Mouse (Mus musculus) neural tube, embryonic 15.5 days (tissue): ENCODE measurements around the gene Rnaseh1. TPM values are rescaled to one million over a fixed set of nuclear protein-coding genes. Genes with fewer than 3 reads are reported as not detected.

Experiments used
- ATAC-seq: fragments of 200-750 bp; cut with Nextera tagmentation; 2 replicates; pipeline ENCODE4 v1.8.0; 2017; ENCODE audit warnings: mild to moderate bottlenecking, moderate TSS enrichment, moderate library complexity; ENCODE audit not compliant: low FRiP score
- H3K27ac ChIP-seq: fragments of 300-500 bp; sonication (generic); replicated peaks from 2 replicates; pipeline ENCODE4 v1.5.1; 2015; ENCODE audit warnings: mild to moderate bottlenecking, inconsistent platforms
- H3K27me3 ChIP-seq: fragments of 300-500 bp; sonication (generic); replicated peaks from 2 replicates; pipeline ENCODE4 v1.6.1; 2015; ENCODE audit warnings: inconsistent platforms
- H3K36me3 ChIP-seq: fragments of 300-500 bp; sonication (generic); 2 replicates; pipeline ENCODE4 v1.6.1; 2015; ENCODE audit warnings: inconsistent platforms
- H3K4me1 ChIP-seq: fragments of 300-500 bp; sonication (generic); 2 replicates; pipeline ENCODE4 v1.6.1; 2015; ENCODE audit warnings: inconsistent platforms
- H3K4me2 ChIP-seq: fragments of 300-500 bp; sonication (generic); 2 replicates; pipeline ENCODE4 v1.6.1; 2015; ENCODE audit warnings: inconsistent platforms, mild to moderate bottlenecking, moderate library complexity
- H3K4me3 ChIP-seq: fragments of 300-500 bp; sonication (generic); replicated peaks from 2 replicates; pipeline ENCODE4 v1.5.1; 2015; ENCODE audit warnings: mild to moderate bottlenecking, inconsistent platforms
- H3K9ac ChIP-seq: fragments of 300-500 bp; sonication (generic); replicated peaks from 2 replicates; pipeline ENCODE4 v1.6.1; 2015; ENCODE audit warnings: mild to moderate bottlenecking, inconsistent platforms
- H3K9me3 ChIP-seq: fragments of 300-500 bp; sonication (generic); replicated peaks from 2 replicates; pipeline ENCODE4 v1.6.1; 2016; ENCODE audit warnings: inconsistent platforms
- WGBS: fragments of 180-500 bp; shearing (Covaris S2); methylation state at CpG from one replicate; pipeline ENCODE4 v1.1.7; 2015; ENCODE audit warnings: mixed read lengths; 5-methylcytosine and 5-hydroxymethylcytosine counted together
- polyA plus RNA-seq: library from polyadenylated mRNA; unstranded; fragments of >200 nt; fragmentation: Nextera tagmentation; extraction: Ambion mirVana; gene quantifications from 2 replicates; pipeline ENCODE4 v1.2.1, GENCODE M21; 2015

Gene Rnaseh1
- polyA plus RNA-seq, 1 experiment from 2014 or later, result 21.0 TPM

DNA sequence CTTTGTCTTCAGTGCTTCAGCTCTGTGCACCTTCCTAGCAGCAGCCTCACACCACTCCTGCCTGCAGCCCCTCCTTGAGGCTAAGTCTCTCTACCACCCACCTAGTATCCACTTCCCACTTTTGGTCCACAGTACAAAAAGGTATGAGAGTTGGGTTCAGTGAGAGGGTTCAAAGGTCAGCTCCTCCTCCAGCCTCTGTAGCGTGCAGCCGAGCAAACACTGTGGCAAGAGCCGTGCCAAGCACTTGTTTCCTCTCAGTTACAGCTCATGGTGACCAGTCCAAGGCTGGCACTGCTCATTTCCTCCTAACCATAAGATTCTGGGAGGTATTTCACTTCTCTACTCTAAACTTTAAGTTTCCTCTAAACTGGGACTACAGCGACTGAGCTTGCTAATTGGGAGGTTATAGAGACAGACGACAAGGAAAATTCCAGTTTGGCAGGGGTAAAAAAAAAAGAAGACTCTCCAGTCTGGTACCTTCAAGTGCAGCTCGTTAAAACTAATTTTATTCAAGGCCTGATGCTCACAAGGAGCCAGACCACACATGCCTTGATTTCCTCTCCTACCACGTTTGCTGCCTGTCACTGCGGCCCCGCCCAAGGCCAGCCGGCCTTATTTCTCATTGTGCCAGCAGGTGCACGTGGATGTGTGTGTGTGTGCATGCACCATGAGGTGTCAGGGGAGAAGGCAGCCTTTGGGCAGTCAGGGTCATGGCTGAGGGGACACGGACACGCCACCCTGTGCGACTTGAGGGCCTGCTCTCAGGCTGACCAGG, 48.6 kb downstream of the Rnaseh1 start:
- H3K27me3 ChIP-seq, result no peaks in the 10 kb centered on the region
- 74% methylated on average over 14 of the region's 14 CpGs for WGBS
- no peak overlapping the region for H3K9ac ChIP-seq
- no peak overlapping the region for H3K4me3 ChIP-seq
- no peak for ATAC-seq
- no peak overlapping the region for H3K27ac ChIP-seq
- peaks cover 28% of the 10 kb centered on the region for H3K4me1 ChIP-seq
- no peak overlapping the region for H3K4me2 ChIP-seq
- H3K36me3 ChIP-seq, result 0 out of 2 replicates have a peak, but pooled peaks cover 13% of the 10 kb centered on the region
- H3K9me3 ChIP-seq, result no peaks in the 10 kb centered on the region

DNA sequence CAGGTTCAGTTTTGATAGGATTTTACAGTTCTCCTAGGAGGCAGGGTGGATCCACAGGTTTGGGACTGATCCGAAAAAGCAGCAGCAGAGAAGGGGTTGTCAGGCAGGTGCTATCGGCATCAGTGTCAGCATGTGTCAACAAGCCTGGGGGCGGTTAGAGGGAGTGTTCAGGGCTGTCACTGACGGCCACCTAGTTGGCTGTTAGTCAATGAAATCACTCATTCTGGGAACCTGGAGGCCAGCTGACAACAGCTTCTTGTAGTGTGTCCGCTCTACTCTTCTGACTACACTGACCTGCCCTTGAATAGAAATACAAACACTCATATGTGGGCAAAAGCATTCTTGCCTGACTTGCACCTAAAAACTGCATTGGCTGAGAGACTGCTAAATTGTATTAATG, 49.7 kb downstream of the Rnaseh1 start:
- Histone ChIP-seq H3K27ac (peak overlapping the region; percentile 62), H3K4me1 (peaks cover 29% of the 10 kb centered on the region), H3K27me3 (no peaks in the 10 kb centered on the region), H3K9ac (0 out of 2 replicates have a peak overlapping the region, but pooled peaks have one; percentile 17), H3K4me2 (no peak overlapping the region), H3K36me3 (0 out of 2 replicates have a peak, but pooled peaks cover 13% of the 10 kb centered on the region), H3K9me3 (no peaks in the 10 kb centered on the region), H3K4me3 (no peak overlapping the region)
- 72% methylated on average over 5 of the region's 5 CpGs for WGBS
- ATAC-seq, result no peak

DNA sequence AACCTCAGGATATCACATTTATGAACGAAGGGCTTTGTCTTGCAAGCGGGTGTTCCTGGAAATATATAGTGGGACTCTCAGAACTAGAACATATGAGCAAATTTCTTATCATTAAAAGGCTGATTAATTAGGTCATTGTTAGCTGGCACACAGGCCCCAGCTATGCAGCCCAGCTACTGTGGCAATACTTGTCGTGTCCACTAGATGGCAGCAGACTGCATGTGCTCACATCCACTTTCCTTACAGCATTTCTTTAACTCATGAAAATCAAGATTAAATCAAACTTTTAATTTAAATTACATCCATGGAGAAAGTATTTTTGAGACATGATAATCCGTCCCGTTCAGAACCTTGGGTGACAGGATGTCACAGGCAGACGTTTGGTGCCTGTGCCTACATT, 50.3 kb downstream of the Rnaseh1 start:
- H3K9ac ChIP-seq, result 0 out of 2 replicates have a peak overlapping the region, but pooled peaks have one; percentile 17
- no peak overlapping the region for H3K4me3 ChIP-seq
- WGBS, result 8% methylated on average over 6 of the region's 6 CpGs
- ATAC-seq, result peak; percentile 55; the same call in 1 of the 2 replicates
- H3K27ac ChIP-seq, result peak overlapping the region; percentile 89
- H3K27me3 ChIP-seq, result no peaks in the 10 kb centered on the region
- H3K4me2 ChIP-seq, result no peak overlapping the region
- H3K9me3 ChIP-seq, result no peaks in the 10 kb centered on the region
- H3K36me3 ChIP-seq, result 0 out of 2 replicates have a peak, but pooled peaks cover 10% of the 10 kb centered on the region
- peaks cover 34% of the 10 kb centered on the region for H3K4me1 ChIP-seq

- H3K27ac ChIP-seq, result peak overlapping the region; percentile 89
- H3K27me3 ChIP-seq, result no peaks in the 10 kb centered on the region
- no peak overlapping the region for H3K4me3 ChIP-seq
- 24% methylated on average over 3 of the region's 3 CpGs for WGBS
- 0 out of 2 replicates have a peak, but pooled peaks cover 5% of the 10 kb centered on the region for H3K36me3 ChIP-seq
- H3K4me2 ChIP-seq, result no peak overlapping the region
- H3K9ac ChIP-seq, result 0 out of 2 replicates have a peak overlapping the region, but pooled peaks have one; percentile 24
- H3K4me1 ChIP-seq, result peaks cover 39% of the 10 kb centered on the region
- no peaks in the 10 kb centered on the region for H3K9me3 ChIP-seq
- ATAC-seq, result peak; percentile 51
Observed at GRCm38 (mm10) chr12:28700101-28700511, 50.7 kb downstream of the Rnaseh1 start.

DNA sequence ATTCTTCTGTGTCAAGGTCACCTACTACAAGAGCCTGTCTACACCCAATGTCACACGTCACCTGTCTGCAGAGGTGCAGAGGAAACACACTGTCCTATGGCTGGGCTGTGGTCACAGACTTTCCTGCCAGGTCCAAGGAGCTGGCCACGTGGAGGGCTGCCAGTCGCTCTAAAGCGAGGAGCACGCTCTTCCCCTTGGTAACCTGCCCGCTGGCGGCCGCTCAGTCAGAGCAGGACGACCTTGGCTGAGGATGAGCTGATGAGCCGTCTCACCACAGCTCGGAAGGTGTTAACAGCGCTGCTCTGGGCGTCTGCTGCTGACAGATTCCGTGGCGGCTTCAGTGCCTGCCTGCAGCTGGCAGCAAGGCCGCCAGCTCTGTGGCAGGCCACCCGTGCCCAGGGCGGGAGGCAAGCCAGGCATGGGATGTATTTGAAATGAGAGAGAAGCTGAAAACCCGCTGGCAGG, 51.2 kb downstream of the Rnaseh1 start:
- Histone ChIP-seq H3K4me3 (no peak overlapping the region), H3K27ac (peak overlapping the region; percentile 89), H3K9me3 (no peaks in the 10 kb centered on the region), H3K4me2 (no peak overlapping the region), H3K36me3 (0 out of 2 replicates have a peak, but pooled peaks cover 4% of the 10 kb centered on the region), H3K9ac (0 out of 2 replicates have a peak overlapping the region, but pooled peaks have one; percentile 24), H3K27me3 (no peaks in the 10 kb centered on the region), H3K4me1 (peaks cover 39% of the 10 kb centered on the region)
- ATAC-seq, result peak; percentile 35
- 66% methylated on average over 19 of the region's 19 CpGs for WGBS

- Histone ChIP-seq H3K9ac (no peak overlapping the region), H3K36me3 (0 out of 2 replicates have a peak, but pooled peaks cover 4% of the 10 kb centered on the region), H3K4me3 (no peak overlapping the region), H3K27ac (peak overlapping the region; percentile 89), H3K9me3 (no peaks in the 10 kb centered on the region), H3K4me1 (peaks cover 39% of the 10 kb centered on the region), H3K4me2 (no peak overlapping the region), H3K27me3 (no peaks in the 10 kb centered on the region)
- WGBS, result 78% methylated on average over 11 of the region's 11 CpGs
- ATAC-seq, result no peak
Observed at GRCm38 (mm10) chr12:28701302-28701701, 51.9 kb downstream of the Rnaseh1 start.

- Histone ChIP-seq H3K27me3 (no peaks in the 10 kb centered on the region), H3K27ac (peak overlapping the region; percentile 23; the same call in 1 of the 2 replicates), H3K36me3 (peaks cover 5% of the 10 kb centered on the region; the same call in 1 of the 2 replicates), H3K4me2 (peak overlapping the region; percentile 13; the same call in 1 of the 2 replicates), H3K9me3 (no peaks in the 10 kb centered on the region), H3K4me3 (no peak overlapping the region), H3K4me1 (peaks cover 35% of the 10 kb centered on the region), H3K9ac (0 out of 2 replicates have a peak overlapping the region, but pooled peaks have one; percentile 30)
- no peak for ATAC-seq
- 7% methylated on average over 12 of the region's 12 CpGs for WGBS
Observed at GRCm38 (mm10) chr12:28704381-28704780, 55.0 kb downstream of the Rnaseh1 start.

GRCm38 (mm10) chr12:28705204-28705603, 55.8 kb downstream of the Rnaseh1 start:
- H3K9ac ChIP-seq, result peak overlapping the region; percentile 30; the same call in 1 of the 2 replicates
- no peaks in the 10 kb centered on the region for H3K27me3 ChIP-seq
- H3K27ac ChIP-seq, result no peak overlapping the region

DNA sequence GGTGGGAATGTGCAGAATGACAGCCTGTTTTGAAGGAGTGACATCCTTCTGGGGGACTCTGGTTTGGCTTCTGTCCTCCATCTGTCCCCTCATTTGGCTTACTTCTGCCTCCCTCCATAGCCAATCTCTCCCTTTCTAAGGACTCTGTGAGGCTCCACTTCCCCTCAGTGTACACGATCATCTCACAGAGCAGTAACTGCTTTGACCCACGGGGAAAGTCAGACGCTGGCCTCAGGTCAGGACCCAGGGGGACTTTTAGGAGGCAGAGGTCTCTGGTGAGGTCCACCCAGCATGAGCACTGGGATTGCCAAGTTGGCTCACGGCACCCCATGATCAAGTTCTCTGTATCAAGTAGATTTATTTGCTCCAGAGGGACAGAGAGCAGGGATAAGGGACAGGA, 58.8 kb downstream of the Rnaseh1 start:
- no peak overlapping the region for H3K9ac ChIP-seq
- no peak overlapping the region for H3K4me2 ChIP-seq
- H3K27ac ChIP-seq, result no peak overlapping the region
- WGBS, result 85% methylated on average over 4 of the region's 4 CpGs
- no peak for ATAC-seq
- no peaks in the 10 kb centered on the region for H3K9me3 ChIP-seq
- peaks cover 18% of the 10 kb centered on the region for H3K4me1 ChIP-seq
- no peaks in the 10 kb centered on the region for H3K27me3 ChIP-seq
- peaks cover 12% of the 10 kb centered on the region for H3K36me3 ChIP-seq
- no peak overlapping the region for H3K4me3 ChIP-seq

More at GRCm38 (mm10) chr12:28705204-28705603, 55.8 kb downstream of the Rnaseh1 start:
- H3K4me1 ChIP-seq, result peaks cover 30% of the 10 kb centered on the region
- WGBS, result 87% methylated on average over 6 of the region's 6 CpGs
- no peaks in the 10 kb centered on the region for H3K9me3 ChIP-seq
- H3K4me2 ChIP-seq, result no peak overlapping the region
- peaks cover 5% of the 10 kb centered on the region; the same call in 1 of the 2 replicates for H3K36me3 ChIP-seq
- no peak overlapping the region for H3K4me3 ChIP-seq
- no peak for ATAC-seq
